Mouse (Mus musculus) cerebellum, adult 11 months (tissue): ENCODE measurements around the gene Elovl5.
A peak's percentile ranks its signal among the peaks of the same experiment; 100 is the strongest.

Source experiments
- DNase-seq: peaks from one replicate; pipeline ENCODE4 v3.0.0; 2022

Gene Elovl5

GRCm38 (mm10) chr9:77929296-77929695 is 12.1 kb downstream of the Elovl5 start:
- DNase-seq = no peak

GRCm38 (mm10) chr9:77930036-77930859 is 13.1 kb downstream of the Elovl5 start:
- DNase-seq = no peak

- no peak for DNase-seq
These were observed 13.7 kb downstream of the Elovl5 start for GRCm38 (mm10) chr9:77930860-77931184.

DNA sequence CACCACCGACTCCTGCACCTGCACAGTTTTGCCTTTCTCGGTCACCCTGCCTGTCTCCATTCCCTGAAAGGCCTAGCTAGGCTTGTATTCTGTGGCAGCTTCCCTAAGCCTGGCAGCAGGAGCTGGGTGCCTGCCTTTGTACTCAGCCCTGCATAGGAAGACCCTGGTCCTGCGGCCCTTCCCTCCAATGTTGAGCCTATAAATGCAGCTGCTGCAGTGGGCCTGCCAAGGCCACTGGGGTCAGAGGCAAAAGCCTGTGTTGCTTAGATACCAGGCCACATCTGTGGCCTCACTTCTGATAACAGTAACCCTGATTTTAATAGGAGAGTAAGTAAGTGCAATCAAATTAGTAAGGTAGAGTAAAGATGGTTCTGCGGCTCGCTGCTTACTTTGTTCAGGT is 14.6 kb downstream of the Elovl5 start:
- DNase-seq = no peak

DNA sequence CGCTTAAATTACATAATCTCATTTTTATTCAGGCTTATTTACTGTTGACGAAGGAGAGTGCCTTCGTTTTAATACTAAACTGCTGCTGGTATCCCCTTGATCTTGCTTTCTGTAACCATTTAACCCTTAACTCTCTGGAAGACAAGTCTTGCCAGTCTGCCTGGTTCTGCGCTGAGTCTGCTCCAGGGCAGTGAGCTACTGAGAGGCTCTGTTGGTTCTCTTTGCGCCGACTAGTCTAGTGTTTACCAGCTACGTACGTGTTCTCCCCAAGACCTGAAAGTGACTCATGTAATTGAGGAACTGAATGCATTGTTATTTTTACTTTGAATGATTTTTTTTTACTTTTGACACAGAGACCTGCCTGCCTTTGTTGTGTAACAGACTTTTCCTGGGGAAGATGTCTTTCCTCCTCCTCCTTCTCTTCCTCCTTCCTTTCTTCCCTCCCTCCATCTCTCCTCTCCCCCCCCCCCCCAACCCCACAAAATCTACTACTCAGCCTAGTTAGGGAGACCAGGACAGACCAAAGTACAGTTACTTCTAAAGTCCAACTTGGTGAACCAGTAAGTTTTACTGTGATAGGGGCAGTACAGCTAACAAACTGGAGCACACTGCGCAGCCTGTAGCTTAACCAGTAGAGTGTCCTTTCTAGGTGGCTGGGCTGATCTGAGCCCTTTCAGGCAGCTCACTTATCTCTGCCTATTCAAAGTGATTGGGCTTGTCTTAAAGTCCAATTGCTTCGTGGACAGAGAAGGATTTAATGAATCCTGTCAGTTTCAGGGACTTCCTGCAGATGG is 18.9 kb downstream of the Elovl5 start:
- no peak for DNase-seq

GRCm38 (mm10) chr9:77937875-77938274 is 20.7 kb downstream of the Elovl5 start:
- no peak for DNase-seq

- no peak for DNase-seq
These were observed 21.8 kb downstream of the Elovl5 start for GRCm38 (mm10) chr9:77938761-77939553.

DNA sequence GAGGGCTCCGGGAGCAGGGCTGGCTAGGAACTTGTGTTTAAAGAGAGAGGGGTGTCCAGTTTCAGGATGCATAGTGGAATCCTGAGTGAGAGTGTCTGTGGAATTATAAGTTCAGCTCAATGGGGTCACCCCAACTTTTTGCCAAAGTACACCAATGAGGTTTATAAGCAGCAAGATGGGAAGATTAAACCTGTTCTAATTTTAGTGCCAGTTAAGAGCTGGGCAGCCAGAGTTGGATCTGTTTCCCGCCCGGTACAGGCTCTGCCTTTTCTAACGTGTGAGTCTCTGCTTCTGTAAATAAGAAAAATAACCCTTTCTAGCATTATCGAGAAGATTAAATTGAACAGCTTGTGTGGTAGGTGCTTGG is 22.4 kb downstream of the Elovl5 start:
- DNase-seq = no peak

GRCm38 (mm10) chr9:77941058-77941457 is 23.9 kb downstream of the Elovl5 start:
- DNase-seq = no peak

GRCm38 (mm10) chr9:77941836-77942235 is 24.7 kb downstream of the Elovl5 start:
- no peak for DNase-seq

GRCm38 (mm10) chr9:77942411-77942810 is 25.2 kb downstream of the Elovl5 start:
- no peak for DNase-seq

- DNase-seq = no peak
These were observed 26.2 kb downstream of the Elovl5 start for GRCm38 (mm10) chr9:77943316-77943715.

DNA sequence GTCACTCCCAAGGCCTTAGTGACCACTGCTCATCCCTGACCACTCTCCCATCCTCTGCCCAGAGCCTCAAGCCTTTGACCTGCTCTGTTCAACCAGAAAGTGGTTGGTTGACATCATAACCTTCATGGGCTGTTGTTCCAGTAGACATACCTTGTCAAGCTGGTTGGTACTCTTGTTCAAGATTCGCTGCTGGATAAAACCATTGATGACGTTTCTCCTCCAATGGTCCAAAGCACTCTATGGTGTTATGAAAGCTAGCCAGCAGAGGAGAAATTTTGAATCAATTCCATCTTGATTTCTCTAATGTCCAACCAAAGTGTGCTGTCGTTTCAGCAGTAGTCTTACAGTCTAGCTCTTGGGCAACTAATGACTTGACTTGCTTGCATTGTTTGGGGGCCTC is 27.0 kb downstream of the Elovl5 start:
- DNase-seq = no peak

GRCm38 (mm10) chr9:77945792-77946666 is 28.9 kb downstream of the Elovl5 start:
- no peak for DNase-seq

DNA sequence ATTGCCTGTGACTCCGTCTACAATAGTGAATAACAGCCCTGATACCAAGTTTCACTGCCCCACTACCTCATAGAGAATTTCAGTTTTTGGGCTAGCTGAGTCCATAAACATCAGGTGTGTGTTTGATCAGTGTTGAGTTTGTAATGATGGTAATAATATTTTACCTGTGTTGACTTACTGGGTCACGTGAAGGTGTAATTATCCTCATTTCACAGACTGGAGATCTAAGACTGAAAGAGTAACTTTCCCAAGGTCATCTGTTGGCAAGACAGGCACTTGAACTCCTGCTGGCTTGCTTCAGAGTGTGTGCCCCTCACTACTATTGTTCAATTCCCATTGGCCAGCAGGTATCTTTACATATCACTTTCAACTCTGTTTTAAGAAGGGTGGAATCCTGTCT is 31.1 kb downstream of the Elovl5 start:
- no peak for DNase-seq

- DNase-seq = no peak
These were observed 32.6 kb downstream of the Elovl5 start for GRCm38 (mm10) chr9:77949753-77950268.

GRCm38 (mm10) chr9:77950841-77951475 is 33.8 kb downstream of the Elovl5 start:
- peak; percentile 39 for DNase-seq

DNA sequence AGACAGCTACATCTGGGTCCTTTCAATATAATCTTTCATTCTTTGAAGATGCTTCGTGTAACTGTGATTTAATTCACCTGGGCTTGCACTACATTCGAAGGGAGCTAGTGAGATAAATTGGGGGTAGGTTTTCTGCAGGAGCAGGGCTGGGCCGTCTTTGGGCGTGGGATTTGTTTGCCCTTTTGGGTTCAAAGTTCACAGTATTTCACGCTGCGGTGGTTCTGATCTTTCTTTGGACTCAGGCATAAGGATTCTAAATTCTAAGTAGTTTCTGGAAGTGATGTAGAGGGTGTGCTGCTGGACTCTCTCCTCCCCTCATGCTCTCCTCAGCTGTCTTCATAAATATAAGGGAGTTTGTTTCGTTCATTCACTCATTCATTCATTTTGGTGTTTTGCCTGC is 34.8 kb downstream of the Elovl5 start:
- DNase-seq = no peak

GRCm38 (mm10) chr9:77953053-77953452 is 35.9 kb downstream of the Elovl5 start:
- peak; percentile 39 for DNase-seq

DNA sequence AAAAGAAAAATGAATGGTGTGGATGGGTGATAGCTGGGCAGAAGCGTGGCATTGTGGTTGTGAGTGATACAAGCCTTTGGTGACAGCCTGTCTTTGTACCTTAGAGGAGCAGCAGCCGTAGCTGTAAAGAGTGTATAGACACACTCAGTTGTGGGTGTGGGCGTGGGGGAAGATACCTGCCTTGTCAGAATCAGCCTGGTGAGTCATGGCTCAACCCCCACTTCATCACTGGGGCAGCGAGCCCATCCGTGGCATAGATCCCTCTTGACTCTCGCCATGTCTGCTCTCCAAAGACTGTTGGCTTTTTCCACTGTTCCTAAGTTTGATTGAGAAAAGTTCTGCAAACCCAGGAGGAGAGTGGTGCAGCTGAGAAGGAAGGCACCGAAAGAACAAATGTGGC is 37.3 kb downstream of the Elovl5 start:
- DNase-seq = no peak

DNA sequence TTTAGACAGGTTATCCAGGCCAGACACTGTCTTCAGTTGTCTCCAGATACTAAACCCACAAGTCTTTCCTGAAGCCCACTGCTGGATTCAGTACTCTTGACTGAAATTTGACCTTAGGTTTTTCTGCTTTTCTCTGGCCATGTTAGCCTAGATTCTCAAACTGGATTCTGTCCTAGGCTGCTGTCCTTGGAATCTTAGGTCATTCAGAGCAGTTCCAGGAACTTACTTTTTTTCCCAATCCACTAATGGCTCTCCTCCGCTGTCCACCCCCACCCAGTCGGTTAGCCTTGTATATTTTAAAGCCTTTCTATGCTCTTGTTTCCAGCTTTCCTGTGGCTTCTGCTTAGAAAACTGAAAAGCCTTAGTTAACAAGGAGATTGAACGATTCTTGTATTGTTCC is 37.8 kb downstream of the Elovl5 start:
- no peak for DNase-seq

- DNase-seq = no peak
These were observed 38.3 kb downstream of the Elovl5 start for GRCm38 (mm10) chr9:77955511-77955910.
